Mouse (Mus musculus): ENCODE results near the gene Cpped1.

The Cpped1 gene

GRCm38 (mm10) chr16:11757471-11757870 lies 151.8 kb downstream of the Cpped1 start:
- no peak for DNase-seq

GRCm38 (mm10) chr16:11756598-11757245 lies 152.5 kb downstream of the Cpped1 start:
- DNase-seq, result no peak

- DNase-seq, result no peak
These were observed 153.8 kb downstream of the Cpped1 start for GRCm38 (mm10) chr16:11755281-11756066.

GRCm38 (mm10) chr16:11754136-11754535 lies 155.1 kb downstream of the Cpped1 start:
- DNase-seq, result no peak

All from embryo, embryonic 11 days (tissue).